Mouse (Mus musculus): ENCODE measurements around the gene Preb. TPM values are rescaled to one million over a fixed set of nuclear protein-coding genes. Genes with fewer than 3 reads are reported as not detected.
A peak's percentile ranks its signal among the peaks of the same experiment; 100 is the strongest.

Preb gene
- polyA plus RNA-seq, 1 experiment from 2014 or later = 88.1 TPM

DNA sequence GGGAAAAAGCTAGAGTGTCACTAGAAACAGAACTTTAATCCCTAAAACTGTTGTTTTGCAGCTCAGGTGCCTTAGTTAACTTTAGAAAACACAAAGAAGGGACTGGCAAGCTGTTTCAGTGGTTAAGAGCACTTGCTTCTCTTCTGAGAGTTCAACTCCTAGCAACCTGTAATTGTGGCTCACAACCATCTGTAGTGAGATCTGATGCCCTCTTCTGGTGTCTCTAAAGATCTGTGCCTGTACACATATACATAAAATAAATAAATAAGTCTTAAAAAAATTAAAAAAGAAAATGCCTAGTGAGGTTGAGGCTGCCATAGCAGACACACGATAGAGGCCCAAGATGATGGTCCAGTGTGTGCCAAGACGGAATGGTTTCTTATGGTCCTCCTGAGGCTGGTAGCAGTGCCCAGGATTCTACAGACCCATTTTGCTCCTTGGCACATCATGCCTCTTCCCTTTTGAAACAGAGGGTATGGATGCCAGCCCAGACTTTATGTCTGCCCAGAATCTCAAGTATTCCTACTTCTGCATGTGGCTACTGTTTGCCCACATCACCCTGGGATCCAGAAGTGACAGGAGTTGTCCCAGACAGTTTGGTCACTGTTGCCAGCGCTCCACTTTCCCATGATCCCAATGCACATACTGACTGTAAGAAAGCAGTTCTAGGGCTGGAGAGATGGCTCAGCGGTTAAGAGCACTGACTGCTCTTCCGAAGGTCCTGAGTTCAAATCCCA, 25.3 kb downstream of the Preb start:
- 90% methylated on average over 5 of the region's 5 CpGs for WGBS
- H3K4me1 ChIP-seq (replicated peaks; ENCODE audit: control insufficient read depth, insufficient read depth) = no peaks in the 10 kb centered on the region

DNA sequence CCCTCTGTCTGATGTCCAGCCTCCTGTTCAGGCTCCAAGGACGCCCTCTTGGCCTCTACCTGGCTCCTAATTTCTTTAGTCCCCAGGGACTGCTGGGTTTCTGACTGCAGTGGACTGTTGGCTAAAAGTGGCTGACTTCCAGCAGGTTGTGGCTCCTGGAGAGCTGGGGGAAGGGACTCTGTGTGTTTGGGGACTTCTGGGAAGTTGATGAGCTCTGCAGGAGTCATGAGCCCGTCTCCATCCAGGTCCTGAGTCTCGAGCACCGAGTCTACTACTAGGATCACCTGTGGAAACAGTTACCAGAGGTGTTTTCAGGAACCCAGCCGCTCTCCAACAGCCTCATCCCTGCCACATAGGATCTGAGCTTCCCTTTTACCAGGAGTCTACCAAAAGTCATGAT, 26.5 kb downstream of the Preb start:
- no peaks in the 10 kb centered on the region for H3K9me3 ChIP-seq (ENCODE audit: control insufficient read depth, low read length)
- 71% methylated on average over 5 of the region's 5 CpGs for WGBS

More for the DNA sequence above, 25.3 kb downstream of the Preb start:
- no peaks in the 10 kb centered on the region for H3K27me3 ChIP-seq (ENCODE audit: control insufficient read depth, insufficient read depth, low read length)
- H3K4me2 ChIP-seq (replicated peaks; ENCODE audit: low read depth) = no peak overlapping the region
- no peak for DNase-seq (ENCODE audit: low spot score)
- no peak overlapping the region for H3K4me3 ChIP-seq (ENCODE audit: low read depth, low read length)
- no peaks in the 10 kb centered on the region for H3K36me3 ChIP-seq (ENCODE audit: control insufficient read depth, insufficient read depth, low read length)
- ATAC-seq (ENCODE audit: low FRiP score, low TSS enrichment) = no peak
- no peak overlapping the region for H3K27ac ChIP-seq (replicated peaks)
- TF ChIP-seq EP300 (optimal IDR thresholded peaks at IDR 0.05) (no peak), CTCF (IDR thresholded peaks at IDR 0.05; ENCODE audit: low read depth) (peak; percentile 51)
- no peak overlapping the region for H3K9ac ChIP-seq (ENCODE audit: low read length)
- H3K9me3 ChIP-seq (ENCODE audit: control insufficient read depth, low read length) = no peaks in the 10 kb centered on the region

DNA sequence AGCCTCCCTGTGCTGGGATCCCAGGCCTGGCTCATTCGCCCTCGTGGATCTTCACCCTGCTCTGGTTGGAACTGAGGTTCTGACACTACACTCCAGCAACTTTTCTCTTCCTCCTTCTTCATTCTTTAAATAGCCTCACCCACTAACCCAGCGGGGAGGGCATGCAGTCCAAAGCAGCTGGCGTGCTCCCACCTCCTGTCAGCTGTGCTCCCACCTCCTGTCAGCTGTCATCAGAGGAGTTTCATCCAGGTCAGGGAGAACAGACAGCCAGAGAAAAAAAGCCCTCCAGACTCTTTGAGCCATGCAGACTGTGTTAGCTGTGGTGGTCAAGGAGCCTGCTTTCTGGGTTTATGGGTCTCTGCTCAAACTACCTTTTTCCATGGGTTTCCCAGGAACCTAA, 28.8 kb downstream of the Preb start:
- Histone ChIP-seq H3K9ac (ENCODE audit: low read length) (no peak overlapping the region), H3K36me3 (ENCODE audit: control insufficient read depth, insufficient read depth, low read length) (no peaks in the 10 kb centered on the region), H3K4me1 (replicated peaks; ENCODE audit: control insufficient read depth, insufficient read depth) (no peaks in the 10 kb centered on the region), H3K27ac (replicated peaks) (no peak overlapping the region), H3K4me2 (replicated peaks; ENCODE audit: low read depth) (no peak overlapping the region), H3K9me3 (ENCODE audit: control insufficient read depth, low read length) (no peaks in the 10 kb centered on the region), H3K27me3 (ENCODE audit: control insufficient read depth, insufficient read depth, low read length) (no peaks in the 10 kb centered on the region), H3K4me3 (ENCODE audit: low read depth, low read length) (no peak overlapping the region)
- no peak for TF ChIP-seq CTCF (IDR thresholded peaks at IDR 0.05; ENCODE audit: low read depth)
- no peak for TF ChIP-seq EP300 (optimal IDR thresholded peaks at IDR 0.05)
- DNase-seq (ENCODE audit: low spot score) = no peak
- 86% methylated on average over 4 of the region's 4 CpGs for WGBS
- no peak for ATAC-seq (ENCODE audit: low FRiP score, low TSS enrichment)

More for the DNA sequence above, 26.5 kb downstream of the Preb start:
- no peak overlapping the region for H3K4me3 ChIP-seq (ENCODE audit: low read depth, low read length)
- DNase-seq (ENCODE audit: low spot score) = no peak
- no peak for TF ChIP-seq CTCF (IDR thresholded peaks at IDR 0.05; ENCODE audit: low read depth)
- no peak for TF ChIP-seq EP300 (optimal IDR thresholded peaks at IDR 0.05)
- no peak overlapping the region for H3K9ac ChIP-seq (ENCODE audit: low read length)
- no peak overlapping the region for H3K27ac ChIP-seq (replicated peaks)
- ATAC-seq (ENCODE audit: low FRiP score, low TSS enrichment) = no peak
- H3K27me3 ChIP-seq (ENCODE audit: control insufficient read depth, insufficient read depth, low read length) = no peaks in the 10 kb centered on the region
- no peak overlapping the region for H3K4me2 ChIP-seq (replicated peaks; ENCODE audit: low read depth)
- no peaks in the 10 kb centered on the region for H3K36me3 ChIP-seq (ENCODE audit: control insufficient read depth, insufficient read depth, low read length)
- no peaks in the 10 kb centered on the region for H3K4me1 ChIP-seq (replicated peaks; ENCODE audit: control insufficient read depth, insufficient read depth)

DNA sequence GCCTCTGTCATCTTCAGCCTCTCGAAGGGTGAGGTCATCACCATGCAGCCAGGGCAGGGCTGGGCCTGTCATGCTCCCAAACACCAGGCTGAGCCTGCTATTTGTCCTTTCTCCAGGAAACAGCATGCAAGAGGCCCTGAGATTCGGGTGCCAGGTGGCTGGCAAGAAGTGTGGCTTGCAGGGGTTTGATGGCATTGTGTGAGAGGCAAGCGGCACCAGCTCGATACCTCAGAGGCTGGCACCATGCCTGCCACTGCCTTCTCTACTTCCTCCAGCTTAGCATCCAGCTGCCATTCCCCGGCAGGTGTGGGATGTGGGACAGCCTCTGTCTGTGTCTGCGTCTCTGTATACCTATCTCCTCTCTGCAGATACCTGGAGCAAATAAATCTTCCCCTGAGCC, 29.3 kb downstream of the Preb start:
- no peak overlapping the region for H3K4me3 ChIP-seq (ENCODE audit: low read depth, low read length)
- 72% methylated on average over 6 of the region's 6 CpGs for WGBS
- H3K9me3 ChIP-seq (ENCODE audit: control insufficient read depth, low read length) = no peaks in the 10 kb centered on the region
- no peak overlapping the region for H3K27ac ChIP-seq (replicated peaks)
- TF ChIP-seq CTCF (IDR thresholded peaks at IDR 0.05; ENCODE audit: low read depth) (no peak), EP300 (optimal IDR thresholded peaks at IDR 0.05) (no peak)
- DNase-seq (ENCODE audit: low spot score) (peak; percentile 12), ATAC-seq (ENCODE audit: low FRiP score, low TSS enrichment) (no peak)
- no peak overlapping the region for H3K4me2 ChIP-seq (replicated peaks; ENCODE audit: low read depth)
- no peaks in the 10 kb centered on the region for H3K36me3 ChIP-seq (ENCODE audit: control insufficient read depth, insufficient read depth, low read length)
- H3K4me1 ChIP-seq (replicated peaks; ENCODE audit: control insufficient read depth, insufficient read depth) = no peaks in the 10 kb centered on the region
- no peaks in the 10 kb centered on the region for H3K27me3 ChIP-seq (ENCODE audit: control insufficient read depth, insufficient read depth, low read length)
- H3K9ac ChIP-seq (ENCODE audit: low read length) = no peak overlapping the region

DNA sequence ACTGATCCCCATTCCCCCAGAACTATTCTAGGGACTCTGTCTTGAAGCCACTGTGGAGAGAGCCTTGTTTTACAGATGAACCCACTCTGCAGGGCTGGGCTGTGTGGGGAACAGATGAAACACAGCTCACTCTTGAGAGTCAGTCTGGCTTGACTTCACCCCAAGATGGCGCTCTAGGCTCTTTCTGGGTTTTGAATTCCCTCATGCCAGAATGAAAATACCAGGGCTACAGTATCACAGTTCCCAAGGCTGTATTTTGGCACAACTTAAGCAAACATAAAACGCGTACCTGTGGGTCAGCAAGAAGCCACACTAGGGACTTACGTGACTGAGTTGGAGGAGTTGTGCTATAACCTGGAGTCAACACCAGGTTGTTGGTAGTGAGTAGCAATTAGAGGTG, 30.0 kb downstream of the Preb start:
- Histone ChIP-seq H3K27me3 (ENCODE audit: control insufficient read depth, insufficient read depth, low read length) (no peaks in the 10 kb centered on the region), H3K4me3 (ENCODE audit: low read depth, low read length) (no peak overlapping the region), H3K27ac (replicated peaks) (no peak overlapping the region), H3K9ac (ENCODE audit: low read length) (no peak overlapping the region), H3K9me3 (ENCODE audit: control insufficient read depth, low read length) (no peaks in the 10 kb centered on the region), H3K4me2 (replicated peaks; ENCODE audit: low read depth) (no peak overlapping the region), H3K4me1 (replicated peaks; ENCODE audit: control insufficient read depth, insufficient read depth) (no peaks in the 10 kb centered on the region), H3K36me3 (ENCODE audit: control insufficient read depth, insufficient read depth, low read length) (no peaks in the 10 kb centered on the region)
- TF ChIP-seq EP300 (optimal IDR thresholded peaks at IDR 0.05) (no peak), CTCF (IDR thresholded peaks at IDR 0.05; ENCODE audit: low read depth) (peak; percentile 86)
- 33% methylated on average over 4 of the region's 4 CpGs for WGBS
- ATAC-seq (ENCODE audit: low FRiP score, low TSS enrichment) (peak; percentile 36; the same call in 1 of the 2 replicates), DNase-seq (ENCODE audit: low spot score) (peak; percentile 82)

DNA sequence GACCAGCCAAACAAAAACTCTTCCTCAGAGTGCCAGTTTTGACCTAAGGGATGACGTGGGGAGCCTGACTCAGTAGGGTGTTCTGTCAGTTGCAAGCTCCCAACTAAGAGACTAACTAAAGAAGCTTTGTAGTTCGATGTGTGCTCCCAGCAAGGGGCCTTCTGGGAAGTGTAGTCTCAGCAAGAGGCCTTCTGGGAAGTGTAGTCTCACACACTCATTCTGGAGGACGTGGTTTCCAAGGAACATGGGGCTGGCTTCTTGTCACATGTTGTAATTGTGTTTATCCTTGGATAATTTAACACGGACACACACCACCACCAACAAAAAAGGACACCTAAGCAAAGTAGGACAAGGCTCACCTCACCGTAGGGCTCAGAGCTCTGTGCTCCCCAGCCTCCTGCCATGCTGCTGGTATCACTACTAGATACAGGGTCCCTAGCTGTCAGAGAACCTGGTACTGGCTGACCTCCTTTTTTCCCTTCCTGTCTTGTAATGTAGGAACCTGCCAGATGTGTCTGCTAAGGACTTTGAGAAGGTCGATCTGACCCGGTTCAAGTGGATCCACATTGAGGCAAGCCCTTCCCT, 32.1 kb downstream of the Preb start:
- H3K4me1 ChIP-seq (replicated peaks; ENCODE audit: control insufficient read depth, insufficient read depth) = no peaks in the 10 kb centered on the region
- ATAC-seq (ENCODE audit: low FRiP score, low TSS enrichment) = peak; percentile 45; the same call in 1 of the 2 replicates
- TF ChIP-seq CTCF (IDR thresholded peaks at IDR 0.05; ENCODE audit: low read depth) = no peak
- no peak for TF ChIP-seq EP300 (optimal IDR thresholded peaks at IDR 0.05)
- H3K36me3 ChIP-seq (ENCODE audit: control insufficient read depth, insufficient read depth, low read length) = no peaks in the 10 kb centered on the region
- no peaks in the 10 kb centered on the region for H3K9me3 ChIP-seq (ENCODE audit: control insufficient read depth, low read length)
- no peak overlapping the region for H3K27ac ChIP-seq (replicated peaks)
- no peak overlapping the region for H3K4me2 ChIP-seq (replicated peaks; ENCODE audit: low read depth)
- H3K27me3 ChIP-seq (ENCODE audit: control insufficient read depth, insufficient read depth, low read length) = no peaks in the 10 kb centered on the region
- no peak for DNase-seq (ENCODE audit: low spot score)
- H3K9ac ChIP-seq (ENCODE audit: low read length) = no peak overlapping the region
- H3K4me3 ChIP-seq (ENCODE audit: low read depth, low read length) = no peak overlapping the region
- WGBS = 42% methylated on average over 7 of the region's 7 CpGs
